Mouse (Mus musculus) CH12.LX (cell line): ENCODE data around the gene Mpp2. TPM values are rescaled to one million over a fixed set of nuclear protein-coding genes. Genes with fewer than 3 reads are reported as not detected.

Experiments used
- DNase-seq: peaks from one replicate; pipeline ENCODE4 v3.0.0-alpha.2; 2013; ENCODE audit errors: extremely low read depth
- H3K27ac ChIP-seq: 2 replicates; pipeline ENCODE4 v1.5.1; 2012; ENCODE audit warnings: low read depth, mild to moderate bottlenecking, control low read depth, moderate library complexity; ENCODE audit not compliant: insufficient read depth
- H3K27me3 ChIP-seq: replicated peaks from 2 replicates; pipeline ENCODE3; 2012; ENCODE audit warnings: inconsistent platforms
- H3K36me3 ChIP-seq, 2 experiments: replicated peaks in 1 of 2; 2 replicates each; pipeline versions ENCODE3 to v1.6.1; 2012; ENCODE audit warnings: inconsistent platforms in 1 of 2, low read length in 1 of 2, mild to moderate bottlenecking in 1 of 2, mixed read lengths in 1 of 2, moderate library complexity in 1 of 2; ENCODE audit not compliant: control insufficient read depth in 1 of 2, insufficient read depth in 1 of 2
- H3K4me1 ChIP-seq, 2 experiments: 2 replicates each; pipeline ENCODE4 v1.6.1; 2012; ENCODE audit warnings: inconsistent platforms in 1 of 2, moderate library complexity in 1 of 2; ENCODE audit not compliant: insufficient read depth in 2 of 2, control insufficient read depth in 1 of 2
- H3K4me2 ChIP-seq: 2 replicates; pipeline ENCODE4 v1.6.1; 2012; ENCODE audit warnings: low read depth, mild to moderate bottlenecking, control low read depth; ENCODE audit not compliant: poor library complexity, insufficient read depth, severe bottlenecking
- H3K4me3 ChIP-seq, 3 experiments: fragments of 150-350 bp in 1 of 3; sonication (generic) in 1 of 3; replicated peaks in 1 of 3; 2 replicates each; pipeline versions ENCODE3 to v1.5.1; 2011 to 2012; ENCODE audit warnings: low read depth in 2 of 3, low read length in 2 of 3, mild to moderate bottlenecking in 2 of 3, moderate library complexity in 2 of 3, control low read depth in 1 of 3, improper control_type of control experiment in 1 of 3, inconsistent platforms in 1 of 3, mixed read lengths in 1 of 3; ENCODE audit not compliant: poor library complexity in 1 of 3
- H3K79me2 ChIP-seq: replicated peaks from 2 replicates; pipeline ENCODE4 v1.6.1; 2012; ENCODE audit warnings: mild to moderate bottlenecking, moderate library complexity; ENCODE audit not compliant: control insufficient read depth, poor library complexity, insufficient read depth, severe bottlenecking; ENCODE audit errors: extremely low read depth
- H3K9ac ChIP-seq: 2 replicates; pipeline ENCODE4 v1.6.1; 2012; ENCODE audit warnings: low read depth, mild to moderate bottlenecking, control low read depth, moderate library complexity; ENCODE audit not compliant: insufficient read depth
- H3K9me3 ChIP-seq: replicated peaks from 2 replicates; pipeline ENCODE3; 2012; ENCODE audit warnings: low read length, inconsistent platforms, mixed read lengths
- BHLHE40 ChIP-seq: IDR thresholded peaks from 2 replicates; pipeline ENCODE4 v1.6.1; 2011; ENCODE audit warnings: mild to moderate bottlenecking, low read depth, low read length, improper control_type of control experiment
- CHD1 ChIP-seq: IDR thresholded peaks from 2 replicates; pipeline ENCODE4 v1.6.1; 2012; ENCODE audit warnings: low read depth, low read length, improper control_type of control experiment, inconsistent platforms
- CHD2 ChIP-seq: IDR thresholded peaks from 2 replicates; pipeline ENCODE4 v1.6.1; 2011; ENCODE audit warnings: low read length, improper control_type of control experiment
- CTCF ChIP-seq, 2 experiments: IDR thresholded peaks in 1 of 2; conservative IDR thresholded peaks in 1 of 2; 2 replicates each; pipeline ENCODE4 v1.5.1; 2011 to 2012; ENCODE audit warnings: low read depth in 2 of 2, low read length in 2 of 2, improper control_type of control experiment in 1 of 2, inconsistent platforms in 1 of 2, mild to moderate bottlenecking in 1 of 2, moderate library complexity in 1 of 2
- E2F4 ChIP-seq: IDR thresholded peaks from 2 replicates; pipeline ENCODE4 v1.6.1; 2011; ENCODE audit warnings: low read depth, low read length, improper control_type of control experiment; ENCODE audit not compliant: insufficient replicate concordance
- ELF1 ChIP-seq: IDR thresholded peaks from 2 replicates; pipeline ENCODE4 v1.6.1; 2014; ENCODE audit warnings: low read depth, mild to moderate bottlenecking, inconsistent platforms, low read length, improper control_type of control experiment
- EP300 ChIP-seq: IDR thresholded peaks from 2 replicates; pipeline ENCODE4 v1.6.1; 2011; ENCODE audit warnings: low read length, improper control_type of control experiment
- GABPA ChIP-seq: IDR thresholded peaks from 2 replicates; pipeline ENCODE4 v1.6.1; 2012; ENCODE audit warnings: low read depth, low read length, improper control_type of control experiment, inconsistent platforms; ENCODE audit not compliant: insufficient replicate concordance
- HCFC1 ChIP-seq: IDR thresholded peaks from 2 replicates; pipeline ENCODE4 v1.6.1; 2012; ENCODE audit warnings: low read depth, mild to moderate bottlenecking, inconsistent platforms, low read length, improper control_type of control experiment
- IRF4 ChIP-seq: IDR thresholded peaks from 2 replicates; pipeline ENCODE4 v1.6.1; 2014; ENCODE audit warnings: low read depth, mild to moderate bottlenecking, inconsistent platforms, low read length, improper control_type of control experiment
- JUN ChIP-seq: IDR thresholded peaks from 2 replicates; pipeline ENCODE4 v1.6.1; 2011; ENCODE audit warnings: low read depth, mild to moderate bottlenecking, low read length, improper control_type of control experiment, moderate library complexity; ENCODE audit not compliant: insufficient read depth
- JUND ChIP-seq: conservative IDR thresholded peaks from 2 replicates; pipeline ENCODE4 v1.6.1; 2011; ENCODE audit warnings: low read depth, low read length, improper control_type of control experiment
- MAFK ChIP-seq: IDR thresholded peaks from 2 replicates; pipeline ENCODE4 v1.6.1; 2011; ENCODE audit warnings: low read length, improper control_type of control experiment; ENCODE audit not compliant: insufficient replicate concordance
- MAX ChIP-seq: IDR thresholded peaks from 2 replicates; pipeline ENCODE4 v1.6.1; 2011; ENCODE audit warnings: low read length, improper control_type of control experiment
- MAZ ChIP-seq: IDR thresholded peaks from 2 replicates; pipeline ENCODE4 v1.6.1; 2012; ENCODE audit warnings: low read depth, mild to moderate bottlenecking, inconsistent platforms, low read length, improper control_type of control experiment, moderate library complexity
- MEF2A ChIP-seq: IDR thresholded peaks from 2 replicates; pipeline ENCODE4 v1.6.1; 2014; ENCODE audit warnings: low read depth, mild to moderate bottlenecking, inconsistent platforms, low read length, improper control_type of control experiment, borderline replicate concordance
- MYC ChIP-seq: IDR thresholded peaks from 2 replicates; pipeline ENCODE4 v1.6.1; 2011; ENCODE audit warnings: low read depth, mild to moderate bottlenecking, improper control_type of control experiment, low read length
- NELFE ChIP-seq: IDR thresholded peaks from 2 replicates; pipeline ENCODE4 v1.6.1; 2011; ENCODE audit warnings: low read depth, low read length, improper control_type of control experiment
- NRF1 ChIP-seq: IDR thresholded peaks from 2 replicates; pipeline ENCODE4 v1.6.1; 2014; ENCODE audit warnings: low read depth, mild to moderate bottlenecking, inconsistent platforms, low read length, improper control_type of control experiment, moderate library complexity
- POLR2A ChIP-seq: IDR thresholded peaks from 2 replicates; pipeline ENCODE4 v1.6.1; 2011; ENCODE audit warnings: low read depth, mild to moderate bottlenecking, improper control_type of control experiment, low read length
- POLR2AphosphoS2 ChIP-seq: IDR thresholded peaks from 2 replicates; pipeline ENCODE4 v1.6.1; 2011; ENCODE audit warnings: low read depth, low read length, improper control_type of control experiment
- RAD21 ChIP-seq: IDR thresholded peaks from 2 replicates; pipeline ENCODE4 v1.6.1; 2011; ENCODE audit warnings: low read depth, mild to moderate bottlenecking, low read length, improper control_type of control experiment, moderate library complexity
- RCOR1 ChIP-seq: conservative IDR thresholded peaks from 2 replicates; pipeline ENCODE4 v1.6.1; 2012; ENCODE audit warnings: low read depth, mild to moderate bottlenecking, inconsistent platforms, low read length, improper control_type of control experiment
- SIN3A ChIP-seq: IDR thresholded peaks from 2 replicates; pipeline ENCODE4 v1.6.1; 2012; ENCODE audit warnings: low read length, improper control_type of control experiment, inconsistent platforms
- SMC3 ChIP-seq: IDR thresholded peaks from 2 replicates; pipeline ENCODE4 v1.6.1; 2011; ENCODE audit warnings: low read depth, low read length, improper control_type of control experiment
- TBP ChIP-seq: conservative IDR thresholded peaks from 2 replicates; pipeline ENCODE4 v1.6.1; 2011; ENCODE audit warnings: low read depth, low read length, improper control_type of control experiment
- TCF12 ChIP-seq: IDR thresholded peaks from 2 replicates; pipeline ENCODE4 v1.6.1; 2014; ENCODE audit warnings: low read depth, mild to moderate bottlenecking, inconsistent platforms, low read length, improper control_type of control experiment
- UBTF ChIP-seq: IDR thresholded peaks from 2 replicates; pipeline ENCODE4 v1.6.1; 2012; ENCODE audit warnings: low read depth, mild to moderate bottlenecking, inconsistent platforms, low read length, improper control_type of control experiment, moderate library complexity
- USF1 ChIP-seq: IDR thresholded peaks from 2 replicates; pipeline ENCODE4 v1.6.1; 2014; ENCODE audit warnings: low read depth, mild to moderate bottlenecking, inconsistent platforms, low read length, improper control_type of control experiment
- USF2 ChIP-seq: conservative IDR thresholded peaks from 2 replicates; pipeline ENCODE4 v1.6.1; 2011; ENCODE audit warnings: low read depth, low read length, improper control_type of control experiment
- ZC3H11A ChIP-seq: IDR thresholded peaks from 2 replicates; pipeline ENCODE4 v1.6.1; 2012; ENCODE audit warnings: low read depth, mild to moderate bottlenecking, inconsistent platforms, low read length, improper control_type of control experiment
- ZMIZ1 ChIP-seq: IDR thresholded peaks from 2 replicates; pipeline ENCODE4 v1.6.1; 2012; ENCODE audit warnings: low read depth, mild to moderate bottlenecking, inconsistent platforms, low read length, improper control_type of control experiment
- ZNF384 ChIP-seq: IDR thresholded peaks from 2 replicates; pipeline ENCODE4 v1.6.1; 2012; ENCODE audit warnings: low read depth, low read length, improper control_type of control experiment, inconsistent platforms
- dilution Hi-C: fragments of 300-500 bp; cut with MboI; formaldehyde crosslinking; loops from 2 replicates; pipeline ENCODE4 v1.14.3; 2020; ENCODE audit warnings: low sequenced_read_pairs; ENCODE audit not compliant: extremely low pct_unique_long_range_greater_than_20kb, extremely low pct_ligation_motif_present
- in situ Hi-C: fragments of 300-500 bp; cut with MboI; formaldehyde crosslinking; loops from 3 replicates; pipeline ENCODE4 v1.14.3; 2019; ENCODE audit warnings: low sequenced_read_pairs, low pct_ligation_motif_present, low pct_unique_long_range_greater_than_20kb, mixed read lengths
- polyA plus RNA-seq: library from polyadenylated mRNA; unstranded; fragments of >175 nt; gene quantifications from 2 replicates; pipeline ENCODE4 v1.2.1, GENCODE M21; 2012; ENCODE audit warnings: low read depth; ENCODE audit not compliant: insufficient read length
- total RNA-seq, 2 experiments: library from RNA; depleted of rRNA; stranded (reverse); fragments of 300-350 nt in 1 of 2; fragments of >200 nt in 1 of 2; gene quantifications; 2 replicates each; pipeline ENCODE4 v1.2.3; 2012 to 2014

Gene Mpp2
- total and polyA plus RNA-seq, 3 experiments, result 0.35 to 3.1 (median 0.83) TPM

GRCm38 (mm10) chr11:102101219-102101618 is 12.9 kb upstream of the Mpp2 start, which contains the start of gene Ppy:
Gene Ppy, minus strand, starts transcription at chr11:102101319.
- Histone ChIP-seq H3K79me2 (no peaks in the 10 kb centered on the region), H3K4me3 (no peak within 1 kb of the TSS), H3K9me3 (no peaks in the 10 kb centered on the region), H3K36me3 (no peaks in the 10 kb centered on the region), H3K9ac (no peak within 1 kb of the TSS), H3K4me1 (peaks cover 14 to 28% of the 10 kb centered on the region in 2 experiments), H3K4me2 (0 out of 2 replicates have a peak within 1 kb of the TSS, but pooled peaks have one; percentile 30), H3K27me3 (peaks cover 93% of the 10 kb centered on the region), H3K27ac (no peak within 1 kb of the TSS)
- no peak for DNase-seq
- dilution Hi-C loops (no loop called here), in situ Hi-C loops (loop anchor here (5.0 kb wide), 1 partner anchor 36 kb away; no protein-coding TSS in a partner anchor)
- TF ChIP-seq NRF1, result no peak
- TF ChIP-seq RAD21, result no peak

GRCm38 (mm10) chr11:102096887-102097391 is 8.6 kb upstream of the Mpp2 start:
- H3K4me1 ChIP-seq, result peaks cover 11 to 18% of the 10 kb centered on the region in 2 experiments

More at GRCm38 (mm10) chr11:102096887-102097391, 8.6 kb upstream of the Mpp2 start:
- peaks cover 97% of the 10 kb centered on the region for H3K27me3 ChIP-seq
- TF ChIP-seq MAFK (no peak), MAZ (no peak), SIN3A (no peak), USF2 (peak; percentile 78), USF1 (peak; percentile 91), MYC (no peak), E2F4 (no peak), ELF1 (no peak), MEF2A (0 out of 2 replicates have a peak, but pooled peaks have one; percentile 43), MAX (no peak), BHLHE40 (peak; percentile 76), ZMIZ1 (no peak), TBP (no peak), IRF4 (peak; percentile 70; the same call in 1 of the 2 replicates), RAD21 (peak; percentile 36), HCFC1 (peak; percentile 49), ZC3H11A (no peak), JUN (no peak), UBTF (no peak), EP300 (no peak), POLR2AphosphoS2 (no peak), ZNF384 (no peak), TCF12 (no peak; the same call in 1 of the 2 replicates), CHD1 (no peak), NRF1 (peak; percentile 94), SMC3 (peak; percentile 83), CTCF (conservative IDR thresholded peaks at IDR 0.05 in 1 of 2, IDR thresholded peaks at IDR 0.05 in 1 of 2; ENCODE audit: low read depth in 2 of 2, low read length in 2 of 2) (peak in 1 of 2 experiments; percentile 85; a peak in 2 of 4 replicates), JUND (no peak), NELFE (0 out of 2 replicates have a peak, but pooled peaks have one; percentile 14), RCOR1 (no peak), CHD2 (peak; percentile 83; the same call in 1 of the 2 replicates), GABPA (no peak), POLR2A (peak; percentile 62)
- in situ Hi-C loops, result loop anchor here (5.0 kb wide), 1 partner anchor 35 kb away; no protein-coding TSS in a partner anchor
- DNase-seq, result peak; percentile 83
- no peak overlapping the region for H3K27ac ChIP-seq
- H3K36me3 ChIP-seq, result no peaks in the 10 kb centered on the region
- dilution Hi-C loops, result no loop called here
- H3K9ac ChIP-seq, result no peak overlapping the region
- H3K79me2 ChIP-seq, result no peaks in the 10 kb centered on the region
- H3K4me2 ChIP-seq, result peak overlapping the region; percentile 52
- no peak overlapping the region for H3K4me3 ChIP-seq
- H3K9me3 ChIP-seq, result no peaks in the 10 kb centered on the region
